Mouse (Mus musculus): ENCODE measurements at regions not wholly inside any gene's neighbourhood (a gene's known extent, or its start where the extent isn't known, plus 50 kb on each side); places are given as distances from the start of the nearest gene placed in this dataset.

DNA sequence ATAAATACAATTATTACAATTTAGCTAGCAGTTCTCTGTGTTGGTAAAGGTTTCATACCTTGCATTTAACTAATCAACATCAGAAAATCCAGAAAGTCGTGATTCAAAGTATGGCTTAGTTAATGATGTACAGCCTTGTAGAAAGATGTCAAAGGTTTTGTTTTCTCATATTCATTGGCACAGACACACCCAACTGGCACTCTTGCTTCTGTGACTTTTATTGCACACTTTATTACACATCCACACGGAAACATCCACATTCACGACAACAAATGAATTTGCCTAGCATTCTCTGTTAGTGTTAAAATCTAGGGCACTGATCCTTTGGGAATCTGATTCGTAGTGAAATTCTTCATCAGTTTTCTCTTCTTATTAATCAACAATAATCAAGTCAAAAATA is 720.0 kb downstream of the Tns3 start:
- no peak for DNase-seq

DNA sequence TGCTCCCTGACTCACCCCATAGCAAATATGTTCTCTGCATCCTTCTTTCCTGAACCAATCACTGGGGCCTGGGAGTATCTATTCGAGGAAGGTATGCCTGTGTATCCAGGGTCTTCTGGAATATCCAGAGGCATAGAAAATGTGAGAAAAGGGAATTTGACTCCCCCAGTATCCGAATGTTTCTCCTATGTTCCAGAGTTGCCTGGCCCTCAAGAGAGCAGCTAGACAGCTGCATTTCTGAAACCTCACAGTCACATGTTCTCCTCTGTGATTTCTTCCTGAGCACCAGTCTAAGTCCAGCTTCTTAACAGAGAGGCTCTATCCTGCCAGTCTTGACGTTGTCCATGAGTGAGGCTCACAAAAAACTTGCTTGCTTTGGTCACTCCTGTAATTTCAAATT is 719.9 kb upstream of the Igfbp3 start:
- DNase-seq, result no peak

GRCm38 (mm10) chr11:7932638-7933037 is 718.9 kb upstream of the Igfbp3 start:
- no peak for DNase-seq

- no peak for DNase-seq
These were observed 717.5 kb upstream of the Igfbp3 start for GRCm38 (mm10) chr11:7931064-7931797.

DNA sequence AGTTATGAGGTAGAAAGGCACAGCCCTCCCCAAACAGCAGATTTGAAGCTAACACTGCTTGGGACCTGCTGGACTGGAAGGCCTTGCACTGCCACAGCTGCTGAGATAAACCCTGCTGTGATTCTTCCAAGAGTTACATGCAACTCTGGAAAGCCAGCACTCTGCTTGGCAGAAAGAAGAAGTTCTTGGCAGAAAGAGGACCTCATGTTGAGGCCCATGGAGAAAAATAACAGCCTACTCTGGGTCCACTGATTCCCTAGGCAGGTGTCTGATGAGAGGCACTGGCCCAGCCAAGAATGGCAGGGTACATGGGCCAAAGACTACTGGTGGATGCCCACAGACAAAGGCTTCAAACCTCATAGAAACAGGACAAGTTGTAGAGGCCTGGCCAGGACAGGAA is 714.0 kb upstream of the Igfbp3 start:
- no peak for DNase-seq

GRCm38 (mm10) chr11:7912036-7912435 is 698.3 kb upstream of the Igfbp3 start:
- no peak for DNase-seq

GRCm38 (mm10) chr11:7900266-7900665 is 686.5 kb upstream of the Igfbp3 start:
- no peak for DNase-seq

- DNase-seq, result no peak
These were observed 684.5 kb upstream of the Igfbp3 start for GRCm38 (mm10) chr11:7898204-7898603.

GRCm38 (mm10) chr11:7880506-7880905 is 666.8 kb upstream of the Igfbp3 start:
- DNase-seq, result no peak

DNA sequence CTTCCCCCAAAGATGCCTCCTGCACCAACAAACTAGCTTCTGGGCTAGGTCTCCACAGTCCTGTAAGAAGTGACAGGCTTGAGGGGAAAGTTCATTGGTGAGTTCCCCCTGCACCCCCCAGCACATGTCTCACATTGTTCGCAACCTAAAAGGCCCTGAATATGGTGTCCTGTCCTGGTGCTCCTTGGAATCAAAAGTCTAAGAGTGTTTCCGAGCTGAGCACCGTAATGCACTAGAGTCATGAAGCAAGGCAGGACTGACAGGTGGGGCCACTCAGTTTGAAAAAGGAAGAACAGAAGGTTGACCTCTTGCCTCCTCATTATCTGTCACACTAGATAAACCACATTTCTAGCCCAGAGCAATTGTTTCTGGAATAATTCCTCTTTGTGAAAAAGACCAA is 650.4 kb upstream of the Igfbp3 start:
- no peak for DNase-seq

- no peak for DNase-seq
These were observed 650.0 kb upstream of the Igfbp3 start for GRCm38 (mm10) chr11:7863711-7864110.

DNA sequence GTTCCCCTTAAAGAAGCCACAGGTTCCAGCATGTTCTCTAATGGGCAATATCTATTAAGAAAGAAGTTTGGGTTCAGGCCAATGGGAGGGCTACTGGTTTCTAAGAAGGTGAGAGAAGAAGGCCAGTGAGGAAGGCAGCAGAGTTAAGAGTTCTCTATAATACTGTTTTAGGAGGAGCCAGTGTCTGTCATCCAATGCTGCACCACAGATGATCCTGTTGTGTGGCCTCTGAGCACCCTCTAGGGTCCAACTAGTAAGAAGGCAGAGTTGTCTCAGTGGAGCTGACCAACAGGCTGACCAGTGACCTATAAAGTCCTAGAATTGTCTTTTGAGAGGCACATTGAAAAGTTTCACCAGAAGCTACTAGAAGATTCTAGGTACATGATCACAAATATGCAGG is 648.8 kb upstream of the Igfbp3 start:
- no peak for DNase-seq

- DNase-seq, result no peak
These were observed 638.9 kb upstream of the Igfbp3 start for GRCm38 (mm10) chr11:7852612-7853011.

DNA sequence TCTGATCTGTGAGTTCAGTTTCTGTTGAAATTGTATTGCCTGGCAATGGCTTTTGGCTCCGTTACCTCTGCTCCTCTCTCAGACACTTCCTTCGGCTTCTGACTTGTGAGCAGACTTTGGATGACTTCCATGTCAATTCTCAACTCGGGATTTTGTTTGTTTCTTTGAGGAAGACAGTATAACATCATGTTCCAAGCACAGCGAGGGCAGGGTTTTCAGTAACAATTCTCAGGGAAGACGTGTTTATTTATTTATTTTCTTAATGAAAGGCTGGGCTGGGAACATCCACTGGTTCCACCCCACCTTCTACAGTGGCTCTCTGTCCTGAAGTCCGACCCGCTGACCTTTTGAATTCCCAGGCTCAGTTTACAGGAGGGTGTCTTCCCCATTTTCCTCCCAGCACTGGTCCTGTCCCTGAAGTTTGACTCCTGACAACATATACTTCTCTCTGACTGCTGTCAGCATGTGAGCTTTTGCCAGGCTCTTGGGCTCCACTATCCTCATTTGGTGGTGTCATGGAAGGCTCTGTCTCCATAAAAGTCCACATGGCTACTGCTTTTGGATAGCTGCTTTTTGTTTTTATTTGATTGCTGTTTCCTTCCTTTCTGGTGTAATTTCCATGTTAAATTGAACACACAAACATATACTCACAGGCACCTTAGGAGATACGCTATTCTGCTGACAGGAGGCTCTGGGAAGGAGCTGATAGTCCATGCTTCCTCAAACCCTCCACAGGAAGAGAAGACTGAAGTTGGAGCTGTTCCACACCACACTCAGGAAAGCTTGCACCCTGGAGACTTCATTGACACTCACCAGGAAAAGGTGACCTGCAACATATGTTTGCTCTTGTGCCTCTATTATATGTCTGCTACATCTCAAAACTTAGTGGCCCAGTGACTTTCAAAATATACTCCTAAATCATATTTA is 624.9 kb upstream of the Igfbp3 start:
- DNase-seq, result no peak

DNA sequence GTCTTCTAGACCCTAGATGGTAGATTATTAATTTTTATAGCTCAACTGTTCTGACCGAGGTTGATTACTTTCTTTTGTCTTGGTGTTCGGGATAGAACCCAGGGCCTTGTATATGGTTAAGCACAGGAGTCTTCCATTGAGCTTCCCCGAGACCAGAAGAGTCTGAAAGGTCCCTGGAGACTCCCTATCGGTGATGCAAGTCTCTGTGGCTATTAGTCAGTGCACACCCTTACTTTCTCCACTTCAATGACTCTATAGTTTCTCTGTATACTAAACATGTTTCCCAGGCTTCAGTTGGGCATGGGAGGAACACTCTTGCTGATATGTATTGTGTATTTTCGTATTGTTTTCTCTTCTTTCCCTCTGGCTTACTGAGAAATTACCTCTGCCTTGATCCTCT is 623.8 kb upstream of the Igfbp3 start:
- DNase-seq, result no peak

DNA sequence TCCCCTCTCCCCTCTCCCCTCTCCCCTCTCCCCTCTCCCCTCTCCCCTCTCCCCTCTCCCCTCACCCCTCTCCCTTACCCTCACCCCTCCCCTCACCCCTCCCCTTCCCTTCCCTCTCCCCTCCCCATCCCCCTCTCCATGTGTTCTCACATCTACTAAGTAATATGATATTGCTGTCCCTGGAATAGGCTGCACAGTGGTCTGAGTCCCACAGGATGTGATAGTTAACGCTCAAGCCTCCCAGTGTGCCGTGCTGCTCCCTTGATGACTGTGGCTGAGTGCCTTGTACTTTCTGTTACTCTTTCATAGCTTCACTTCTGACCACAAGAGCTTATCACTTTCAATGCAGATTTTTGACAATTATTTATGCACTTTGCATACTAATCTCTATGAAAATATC is 620.4 kb upstream of the Igfbp3 start:
- no peak for DNase-seq

GRCm38 (mm10) chr11:7832376-7832775 is 618.7 kb upstream of the Igfbp3 start:
- DNase-seq, result no peak

- DNase-seq, result no peak
These were observed 616.0 kb upstream of the Igfbp3 start for GRCm38 (mm10) chr11:7829770-7830169.

DNA sequence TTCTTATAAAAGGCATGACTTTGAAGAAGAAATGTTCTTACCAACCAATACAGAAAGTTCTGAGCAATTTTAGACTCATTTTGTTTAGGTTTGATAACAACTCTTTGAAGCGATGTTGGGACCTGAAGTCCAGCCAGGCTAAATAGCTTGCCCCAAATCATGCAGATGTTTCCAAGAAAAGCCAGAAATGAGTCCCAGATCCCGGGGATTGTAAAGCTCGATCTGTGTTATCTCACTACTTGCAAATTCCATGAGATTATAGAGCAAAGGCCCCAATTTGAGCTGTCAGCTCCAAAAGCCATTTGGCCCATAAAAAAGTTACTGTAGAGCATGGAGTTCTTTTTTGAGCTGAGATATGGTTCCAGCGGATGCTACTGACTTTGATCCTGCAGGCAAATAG is 614.3 kb upstream of the Igfbp3 start:
- DNase-seq, result no peak

- DNase-seq, result no peak
These were observed 613.7 kb upstream of the Igfbp3 start for GRCm38 (mm10) chr11:7827402-7827801.

GRCm38 (mm10) chr11:7815750-7816149 is 602.0 kb upstream of the Igfbp3 start:
- DNase-seq, result no peak

DNA sequence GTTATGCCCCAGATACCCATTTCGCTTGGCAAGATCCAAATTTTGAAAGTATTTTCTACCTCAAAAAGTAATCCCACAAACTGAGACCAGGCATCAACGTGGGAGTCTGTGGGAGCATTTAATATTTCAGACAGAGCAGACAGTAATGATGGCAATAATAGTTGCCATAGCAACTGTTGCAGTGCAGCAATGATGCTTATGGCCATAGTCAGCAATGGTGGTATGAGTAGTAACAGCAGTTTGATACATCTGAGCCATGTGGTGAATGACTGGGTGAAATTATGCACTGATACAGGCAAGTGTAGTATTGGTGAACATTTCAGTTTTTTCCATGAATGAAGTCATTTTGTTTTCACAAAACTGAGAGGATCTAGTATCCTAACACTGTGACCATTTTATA is 600.8 kb upstream of the Igfbp3 start:
- no peak for DNase-seq

- DNase-seq, result no peak
These were observed 598.7 kb upstream of the Igfbp3 start for GRCm38 (mm10) chr11:7812436-7812835.

GRCm38 (mm10) chr11:7809741-7810140 is 596.0 kb upstream of the Igfbp3 start:
- no peak for DNase-seq

Measured in cerebellum, postnatal 36 days (tissue).